Mouse (Mus musculus) cerebellum, adult (tissue): ENCODE measurements around the gene Vwa8.

Experiments
- ATAC-seq: cut with Nextera tagmentation; 2 replicates; pipeline ENCODE4 v1.9.2; 2017; ENCODE audit warnings: mild to moderate bottlenecking, moderate library complexity, mixed read lengths; ENCODE audit not compliant: insufficient number of reproducible peaks, low FRiP score, low TSS enrichment

The Vwa8 gene

GRCm38 (mm10) chr14:79139096-79139651 lies 290.3 kb downstream of the Vwa8 start:
- no peak for ATAC-seq

DNA sequence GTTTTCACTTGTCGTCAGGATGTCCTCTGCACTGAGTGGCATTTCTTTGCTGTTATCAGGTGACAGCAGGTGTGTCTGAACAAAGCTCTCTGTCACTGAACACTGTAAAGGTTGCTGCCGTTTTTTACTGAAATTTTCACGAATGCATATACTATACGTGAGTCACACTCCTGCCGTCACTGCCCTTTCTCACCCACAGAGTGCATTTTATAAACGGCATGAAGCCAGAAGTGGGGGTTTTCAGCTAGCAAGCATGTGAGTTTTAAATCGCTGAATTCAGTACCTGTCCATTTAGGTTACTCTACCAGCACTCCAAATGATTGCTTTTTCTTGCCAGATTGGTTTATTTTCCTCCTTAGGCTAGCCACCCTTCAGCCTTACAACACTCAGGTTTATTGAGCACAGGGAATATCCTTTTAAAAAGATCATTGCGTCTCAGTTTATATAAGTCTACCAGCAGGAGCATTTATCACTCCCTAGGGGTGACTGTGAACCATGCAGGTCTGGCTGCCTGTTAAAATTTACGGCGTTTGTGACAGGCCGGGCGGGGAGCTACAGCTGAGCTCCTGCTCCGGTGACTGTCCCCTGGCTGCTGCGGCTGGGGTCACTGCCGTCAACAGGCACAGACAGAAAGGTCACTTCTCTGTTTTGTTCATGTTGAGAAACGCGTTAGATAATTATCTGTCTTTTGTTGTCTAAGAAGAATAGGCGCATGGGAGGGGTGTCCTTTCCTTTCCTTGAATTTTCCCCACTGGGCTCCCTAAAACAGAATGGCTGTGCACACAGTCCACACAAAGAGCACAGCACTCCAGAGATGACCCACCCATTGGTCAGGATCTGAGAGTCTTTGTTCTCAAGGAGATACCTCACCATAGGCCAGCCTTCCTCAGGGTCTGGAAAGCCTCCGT lies 291.3 kb downstream of the Vwa8 start:
- peak; percentile 40 for ATAC-seq

GRCm38 (mm10) chr14:79140826-79141219 lies 292.0 kb downstream of the Vwa8 start:
- ATAC-seq, result peak; percentile 27

- ATAC-seq, result peak; percentile 73
Observed at GRCm38 (mm10) chr14:79142342-79142741, 293.5 kb downstream of the Vwa8 start.

GRCm38 (mm10) chr14:79143696-79144095 lies 294.8 kb downstream of the Vwa8 start:
- no peak for ATAC-seq

DNA sequence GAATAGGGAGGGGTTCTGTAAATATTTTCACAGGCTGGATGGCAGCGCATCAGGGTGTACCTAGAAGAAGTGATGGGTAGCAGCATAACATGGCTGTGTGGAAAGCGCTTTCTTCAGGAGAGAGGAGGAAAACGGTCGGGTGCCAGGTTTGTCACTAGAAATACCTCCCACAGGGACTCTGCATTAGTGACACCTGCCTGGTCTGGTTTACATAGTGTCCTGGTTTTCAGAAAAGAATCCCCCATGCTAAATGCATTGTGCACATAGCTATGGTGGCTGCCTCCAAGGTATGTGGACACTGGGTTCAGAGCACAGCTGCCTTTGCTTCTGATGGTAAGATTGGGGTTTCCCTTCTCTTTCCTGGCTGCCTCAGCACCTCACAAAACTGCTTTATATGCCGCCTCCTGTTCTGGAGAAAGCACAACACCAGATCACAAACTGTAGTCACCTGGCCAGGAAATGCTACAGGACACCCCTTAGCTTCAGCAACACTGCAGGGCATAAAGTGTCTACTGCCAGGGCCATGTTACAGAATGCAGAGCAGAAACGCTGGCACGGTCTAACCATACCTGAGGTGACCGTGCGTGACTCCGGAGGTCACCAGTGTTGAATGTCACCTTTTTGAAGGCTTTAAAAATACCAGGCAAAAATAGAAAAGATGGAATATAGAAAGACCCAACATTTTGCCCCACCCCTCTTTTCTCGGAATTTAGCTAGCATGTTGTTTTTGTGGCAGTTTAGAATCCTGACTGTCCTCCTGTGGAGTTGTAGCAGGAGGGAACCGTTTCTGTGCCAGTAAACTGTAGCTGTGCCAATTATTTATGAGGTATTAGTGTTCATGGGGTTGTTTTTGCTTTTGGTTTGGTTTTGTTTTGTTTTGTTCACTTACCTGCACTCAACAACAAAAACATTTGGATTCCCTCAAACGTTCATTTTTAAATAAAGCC lies 295.7 kb downstream of the Vwa8 start:
- ATAC-seq, result peak; percentile 54

- no peak for ATAC-seq
Observed at GRCm38 (mm10) chr14:79151711-79152110, 302.9 kb downstream of the Vwa8 start.

- no peak for ATAC-seq
Observed at GRCm38 (mm10) chr14:79153896-79154295, 305.0 kb downstream of the Vwa8 start.

DNA sequence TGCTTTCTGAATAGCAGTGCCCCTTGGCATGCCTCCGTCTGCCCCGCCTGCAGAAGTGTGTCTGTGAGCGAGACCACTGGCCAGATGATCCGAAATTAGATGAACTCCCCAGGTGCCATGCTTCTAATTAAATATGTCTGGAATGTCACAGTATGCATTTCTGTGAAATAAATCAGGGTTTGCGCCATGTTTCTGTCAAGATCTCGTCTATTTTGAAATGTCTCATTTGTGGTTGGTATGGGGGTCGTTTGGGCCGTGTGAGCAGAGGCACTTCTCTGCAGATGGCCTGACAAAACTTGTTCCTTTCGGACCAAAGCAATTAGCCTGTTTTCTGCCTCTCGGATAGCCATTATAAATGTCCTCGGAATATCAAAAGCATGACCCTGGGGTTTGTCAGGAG lies 306.1 kb downstream of the Vwa8 start:
- ATAC-seq, result no peak

- peak; percentile 70 for ATAC-seq
Observed at GRCm38 (mm10) chr14:79156526-79157411, 307.9 kb downstream of the Vwa8 start.

GRCm38 (mm10) chr14:79157451-79158218 lies 308.8 kb downstream of the Vwa8 start:
- peak; percentile 57 for ATAC-seq

DNA sequence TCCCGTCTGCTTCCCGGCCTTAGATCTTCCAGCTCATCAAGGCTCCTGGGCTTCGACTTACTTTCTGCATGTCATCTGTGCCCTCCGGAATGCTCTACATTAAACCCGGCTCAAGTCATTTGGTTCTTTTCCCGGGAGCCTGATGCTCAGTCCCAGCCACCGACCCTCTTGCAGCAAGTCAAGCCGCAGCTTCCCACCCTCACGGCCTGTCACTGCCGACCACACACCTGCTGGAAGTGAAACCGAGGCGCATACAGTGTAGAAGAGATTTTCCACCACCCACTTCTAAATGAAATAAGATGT lies 309.3 kb downstream of the Vwa8 start:
- ATAC-seq, result no peak

DNA sequence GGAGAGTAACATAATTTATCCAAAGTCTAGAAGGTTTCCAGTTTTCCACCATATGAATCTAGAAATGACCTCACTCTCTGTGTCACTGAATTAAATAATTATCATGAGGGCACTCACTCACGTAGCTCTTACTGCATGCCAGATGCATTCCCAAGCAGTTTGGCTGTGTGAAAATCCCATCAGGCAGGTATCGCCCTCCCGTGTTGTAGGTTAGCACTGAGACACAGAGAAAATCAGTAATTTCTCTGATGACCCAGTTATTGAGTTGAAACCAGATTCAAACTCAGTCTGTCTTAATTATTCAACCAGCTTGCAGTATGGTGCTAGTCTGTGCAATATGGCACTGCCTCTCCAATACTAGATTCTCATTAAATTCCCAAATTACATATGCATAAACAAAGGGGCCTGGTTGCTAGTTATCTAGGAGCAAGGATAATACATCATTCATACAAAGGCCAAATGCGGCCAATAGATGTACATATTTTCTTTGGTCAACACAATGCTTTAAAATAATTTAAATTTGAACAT lies 309.9 kb downstream of the Vwa8 start:
- ATAC-seq, result no peak

GRCm38 (mm10) chr14:79159451-79159850 lies 310.6 kb downstream of the Vwa8 start:
- ATAC-seq, result no peak

DNA sequence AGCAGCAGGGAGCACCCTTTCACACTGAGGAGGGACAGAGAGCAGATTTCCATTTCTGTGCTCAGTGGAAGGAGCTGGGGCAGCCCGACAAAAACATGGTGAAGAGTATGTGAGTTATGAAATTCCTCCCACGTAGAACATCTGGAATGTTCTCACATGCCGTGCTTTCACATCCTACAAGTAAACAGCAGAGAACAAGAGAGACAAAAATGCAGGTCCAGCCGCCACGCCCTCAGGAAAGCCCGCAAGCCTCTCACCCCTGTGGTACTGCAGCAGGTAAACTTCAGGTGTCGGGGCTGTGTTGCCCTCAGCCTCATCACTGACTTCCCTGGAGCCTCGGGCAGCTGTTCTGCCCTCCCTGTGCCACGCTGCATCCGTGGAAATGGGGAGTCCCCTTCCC lies 311.6 kb downstream of the Vwa8 start:
- ATAC-seq, result no peak

- ATAC-seq, result no peak
Observed at GRCm38 (mm10) chr14:79160966-79161365, 312.1 kb downstream of the Vwa8 start.

GRCm38 (mm10) chr14:79161741-79162140 lies 312.9 kb downstream of the Vwa8 start:
- ATAC-seq, result no peak

DNA sequence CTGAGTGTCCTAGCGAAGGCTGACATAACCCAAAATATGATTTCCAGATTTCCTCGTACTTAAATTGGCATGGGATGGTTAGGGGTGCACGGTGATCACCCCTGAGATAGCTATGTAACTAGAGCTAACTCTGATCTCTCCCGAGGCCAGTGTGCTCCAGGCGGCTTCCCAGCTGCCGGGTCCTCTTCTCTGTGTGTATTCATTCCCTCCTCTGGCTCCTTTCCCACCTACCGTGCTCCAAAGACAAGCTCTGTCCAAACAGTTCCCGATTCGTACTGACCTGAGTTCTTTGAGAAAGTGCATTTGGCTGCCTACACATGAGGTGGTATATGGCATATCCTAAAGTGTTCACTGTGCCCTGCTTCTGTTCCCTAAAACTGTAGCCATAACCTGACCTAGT lies 313.8 kb downstream of the Vwa8 start:
- ATAC-seq, result no peak

DNA sequence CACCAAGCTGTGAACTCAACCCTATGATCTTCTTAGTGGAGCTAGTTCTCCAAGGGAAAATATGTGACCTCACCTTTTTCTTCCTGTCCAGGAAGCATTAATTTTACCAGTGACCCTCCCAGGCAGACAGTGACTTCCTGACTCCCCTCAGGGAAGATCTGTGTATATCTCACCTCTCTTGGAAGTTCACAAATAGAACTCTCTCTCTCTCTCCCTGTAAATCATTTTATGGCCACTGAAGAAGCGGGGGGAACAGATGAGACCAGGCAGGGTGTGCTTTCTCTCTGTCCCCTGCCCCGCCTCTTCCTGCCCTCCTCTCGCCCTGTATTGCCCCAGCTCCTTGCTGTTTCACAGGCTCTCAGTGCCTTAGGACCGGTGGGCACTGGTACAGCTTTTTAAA lies 315.5 kb downstream of the Vwa8 start:
- ATAC-seq, result no peak
